Mouse (Mus musculus): ENCODE measurements around the gene Ddx58.

Ddx58 gene

GRCm38 (mm10) chr4:40182651-40183320 is 56.8 kb downstream of the Ddx58 start:
- DNase-seq (ENCODE audit: low read depth, low spot score) = peak; percentile 6

- DNase-seq (ENCODE audit: low read depth, low spot score) = no peak
These were observed 57.9 kb downstream of the Ddx58 start for GRCm38 (mm10) chr4:40181681-40182080.

DNA sequence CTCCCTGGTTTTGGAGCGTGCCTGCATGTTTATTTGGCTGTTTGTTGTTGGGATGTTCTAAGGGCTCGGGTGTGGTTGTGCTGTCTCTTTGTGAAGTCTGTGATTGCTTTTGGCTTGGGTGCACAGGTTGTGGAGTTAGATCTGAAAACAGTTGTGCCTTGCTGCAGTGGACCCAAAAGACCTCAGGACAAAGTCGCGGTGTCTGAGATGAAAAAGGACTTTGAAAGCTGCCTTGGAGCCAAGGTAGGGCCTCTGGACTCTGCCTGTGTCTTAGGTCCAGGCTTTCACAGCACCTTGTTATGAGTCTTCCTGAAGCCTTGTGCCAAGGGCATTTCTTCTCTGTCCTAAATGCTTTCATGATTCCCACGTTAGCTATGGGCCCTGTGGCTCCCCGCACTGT is 59.6 kb downstream of the Ddx58 start:
- no peak for DNase-seq (ENCODE audit: low read depth, low spot score)

GRCm38 (mm10) chr4:40178584-40178983 is 61.0 kb downstream of the Ddx58 start:
- no peak for DNase-seq (ENCODE audit: low read depth, low spot score)

DNA sequence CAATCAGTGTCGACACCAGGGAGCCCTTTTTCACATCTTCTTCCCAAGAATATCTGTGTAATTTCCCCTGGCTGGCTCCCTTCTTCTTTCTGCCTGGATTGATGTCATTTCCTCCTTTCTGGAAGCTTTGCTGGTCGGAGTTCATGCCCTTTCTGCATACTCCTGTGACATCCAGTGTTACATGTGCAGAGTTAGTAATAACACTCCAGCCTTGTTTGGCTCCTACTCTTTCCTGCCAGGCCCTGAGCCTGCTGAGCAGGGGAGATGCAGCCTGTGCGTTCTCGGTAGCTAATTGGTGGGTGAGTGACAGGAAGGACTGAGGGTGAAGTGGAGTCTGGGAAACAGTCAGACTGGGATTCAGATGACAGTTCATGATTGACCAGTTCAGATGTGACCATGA is 65.3 kb downstream of the Ddx58 start:
- DNase-seq (ENCODE audit: low read depth, low spot score) = no peak

GRCm38 (mm10) chr4:40172336-40172735 is 67.3 kb downstream of the Ddx58 start:
- DNase-seq (ENCODE audit: low read depth, low spot score) = no peak

DNA sequence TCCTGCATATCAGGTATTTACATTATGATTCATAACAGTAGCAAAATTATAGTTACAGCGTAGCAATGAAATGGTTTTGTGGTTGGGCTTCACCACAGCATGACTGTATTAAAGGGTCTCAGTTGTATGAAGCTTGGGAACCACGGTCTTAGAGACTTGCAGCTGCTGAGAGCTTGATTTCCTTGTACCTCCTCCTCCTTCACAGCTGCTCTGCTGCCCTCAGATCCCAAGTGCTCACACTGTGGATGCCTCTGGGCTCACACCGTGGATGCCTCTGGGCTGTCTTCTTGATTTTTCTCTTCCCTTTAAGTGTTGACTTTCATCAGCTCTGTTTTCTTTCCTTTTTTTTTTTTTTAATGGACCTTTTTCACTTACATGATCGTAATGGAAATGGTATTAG is 68.2 kb downstream of the Ddx58 start:
- DNase-seq (ENCODE audit: low read depth, low spot score) = no peak

DNA sequence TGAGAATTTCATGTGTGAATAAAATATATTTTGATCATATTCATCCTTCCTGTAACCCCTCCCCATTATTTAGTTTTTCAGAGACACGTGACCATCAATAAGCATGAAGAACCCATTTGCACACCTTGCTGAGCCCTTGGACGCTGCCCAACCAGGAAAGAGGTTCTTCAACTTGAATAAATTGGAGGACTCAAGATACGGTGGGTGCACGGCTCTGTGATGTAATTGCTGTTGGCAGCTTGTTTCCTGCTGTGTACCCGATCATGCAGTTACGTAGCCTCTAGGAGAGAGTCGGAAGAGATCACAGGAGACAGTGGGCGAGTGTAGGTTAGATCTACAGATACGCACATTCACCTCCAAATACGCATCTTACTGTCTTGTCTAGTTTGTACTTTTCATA is 76.0 kb downstream of the Ddx58 start:
- DNase-seq (ENCODE audit: low read depth, low spot score) = no peak

- DNase-seq (ENCODE audit: low read depth, low spot score) = no peak
These were observed 78.8 kb downstream of the Ddx58 start for GRCm38 (mm10) chr4:40160591-40161434.

GRCm38 (mm10) chr4:40158224-40158540 is 81.4 kb downstream of the Ddx58 start:
- no peak for DNase-seq (ENCODE audit: low read depth, low spot score)

DNA sequence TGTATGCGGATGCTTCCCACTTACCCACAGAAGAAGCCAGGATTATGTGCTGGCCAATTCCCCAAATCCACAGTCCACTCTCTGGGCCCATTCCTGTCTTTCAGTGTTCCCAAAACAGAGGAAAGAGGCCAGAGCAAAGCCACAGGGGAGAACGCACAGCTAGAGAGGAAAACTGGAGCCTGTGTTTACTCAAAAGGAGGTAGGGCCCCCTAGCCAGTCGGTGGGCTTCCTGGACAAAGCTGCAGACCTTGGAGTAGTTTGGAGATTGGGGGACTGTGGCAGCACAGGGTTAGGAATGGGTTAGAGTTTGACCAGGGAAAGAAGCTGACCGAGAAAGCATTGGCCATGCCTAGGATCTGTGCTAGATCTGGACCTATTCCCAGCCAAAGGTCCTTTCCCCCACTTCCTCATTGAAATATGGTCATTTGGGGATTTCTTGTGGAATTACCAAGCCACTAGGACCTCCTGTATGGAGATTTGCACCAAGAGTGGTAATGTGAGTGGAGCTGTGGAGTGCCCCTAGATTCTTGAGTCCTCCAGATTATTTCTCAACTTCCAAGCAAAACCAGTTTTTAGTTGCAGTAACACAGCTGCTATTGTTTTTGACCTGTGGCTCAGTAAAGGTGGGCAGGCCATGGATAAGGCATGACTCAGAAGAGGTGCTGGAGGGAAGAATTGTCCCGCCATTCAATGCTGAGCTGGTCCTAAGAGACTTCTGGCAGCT is 82.0 kb downstream of the Ddx58 start:
- DNase-seq (ENCODE audit: low read depth, low spot score) = no peak

DNA sequence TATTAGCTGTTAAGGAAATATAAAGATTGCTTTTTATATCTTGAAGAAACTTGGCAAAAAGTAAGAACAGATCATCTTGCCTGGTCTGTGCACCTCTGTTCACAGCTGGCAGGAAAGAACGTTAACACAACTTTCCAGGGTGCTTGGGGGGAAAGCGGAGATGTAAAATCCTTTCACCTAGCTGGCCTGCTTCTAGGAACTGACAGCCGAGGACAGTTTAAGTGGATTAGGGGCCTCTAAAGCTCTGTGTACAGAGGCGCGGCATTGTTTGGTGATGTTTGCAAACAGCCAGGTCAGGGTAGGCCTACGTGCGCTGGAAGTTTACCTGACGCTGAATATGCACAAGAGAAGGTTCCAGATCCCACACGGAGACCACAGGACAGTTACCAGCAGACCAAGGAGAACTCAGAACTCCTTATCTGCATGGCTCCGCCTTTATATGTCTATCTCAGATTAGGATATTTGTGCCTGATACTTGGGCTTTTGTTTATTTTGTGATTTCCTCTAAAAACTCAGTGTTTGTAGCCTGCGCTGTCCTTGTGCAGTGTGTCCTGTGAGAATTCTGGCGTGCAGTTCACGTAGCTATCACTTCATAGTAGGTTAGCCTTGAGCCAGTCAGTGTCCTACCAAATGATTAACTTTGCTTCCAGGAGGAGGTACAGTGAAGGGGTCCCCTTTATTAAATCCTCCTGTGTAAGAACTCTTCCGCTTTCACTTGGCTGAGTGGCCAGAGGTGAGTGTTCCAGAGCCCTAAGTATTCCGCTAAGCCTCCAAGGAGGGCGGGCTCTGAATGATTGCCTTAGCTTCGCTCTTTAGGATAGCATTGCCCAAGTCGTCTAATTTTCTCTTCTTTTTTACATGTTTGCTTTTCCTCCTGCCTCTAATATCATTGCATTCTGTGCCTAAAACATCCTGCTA is 82.8 kb downstream of the Ddx58 start:
- DNase-seq (ENCODE audit: low read depth, low spot score) = no peak

- no peak for DNase-seq (ENCODE audit: low read depth, low spot score)
These were observed 83.5 kb downstream of the Ddx58 start for GRCm38 (mm10) chr4:40156153-40156552.

- no peak for DNase-seq (ENCODE audit: low read depth, low spot score)
These were observed 84.1 kb downstream of the Ddx58 start for GRCm38 (mm10) chr4:40155467-40155999.

DNA sequence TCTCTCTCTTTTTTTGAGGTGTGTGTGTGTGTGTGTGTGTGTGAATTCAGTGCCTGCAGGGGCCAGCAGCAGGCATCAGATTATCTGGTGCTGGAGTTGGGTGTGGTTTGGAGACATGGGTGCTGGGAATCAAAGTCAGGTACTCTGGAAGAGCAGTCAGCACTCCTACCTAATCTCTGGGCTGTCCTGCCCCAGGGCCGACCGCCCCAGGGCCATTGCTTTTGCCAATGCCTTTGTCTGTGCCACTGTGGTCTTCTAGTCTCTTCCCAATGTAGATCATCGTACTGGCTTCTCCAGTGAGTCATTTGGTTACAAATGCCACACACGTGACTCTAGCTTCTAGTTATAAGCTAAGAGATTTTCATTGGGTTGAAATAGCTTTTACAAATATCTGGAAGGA is 84.9 kb downstream of the Ddx58 start:
- no peak for DNase-seq (ENCODE audit: low read depth, low spot score)

Measured in c-Kit-negative CD71-positive TER-119-positive erythroid progenitor cells, embryonic 14.5 days (primary cell).